Mouse (Mus musculus) heart, embryonic 15.5 days (tissue): ENCODE results near the gene Nrcam. TPM values are rescaled to one million over a fixed set of nuclear protein-coding genes. Genes with fewer than 3 reads are reported as not detected.

Experiments used
- ATAC-seq: fragments of 200-750 bp; cut with Nextera tagmentation; replicated peaks from 2 replicates; pipeline ENCODE4 v1.8.0; 2017; ENCODE audit warnings: low read depth, moderate TSS enrichment; ENCODE audit not compliant: insufficient number of reproducible peaks, insufficient read depth, low FRiP score
- H3K27ac ChIP-seq: fragments of 300-500 bp; sonication (generic); 2 replicates; pipeline ENCODE4 v1.5.1; 2015; ENCODE audit warnings: mild to moderate bottlenecking, inconsistent platforms
- H3K27me3 ChIP-seq: fragments of 300-500 bp; sonication (generic); 2 replicates; pipeline ENCODE4 v1.6.1; 2015; ENCODE audit warnings: inconsistent platforms
- H3K36me3 ChIP-seq: fragments of 300-500 bp; sonication (generic); 2 replicates; pipeline ENCODE4 v1.6.1; 2015; ENCODE audit warnings: mild to moderate bottlenecking, inconsistent platforms
- H3K4me1 ChIP-seq: fragments of 300-500 bp; sonication (generic); replicated peaks from 2 replicates; pipeline ENCODE4 v1.6.1; 2015; ENCODE audit warnings: inconsistent platforms
- H3K4me2 ChIP-seq: fragments of 300-500 bp; sonication (generic); 2 replicates; pipeline ENCODE4 v1.6.1; 2015; ENCODE audit warnings: inconsistent platforms, mild to moderate bottlenecking, moderate library complexity
- H3K4me3 ChIP-seq: fragments of 300-500 bp; sonication (generic); 2 replicates; pipeline ENCODE4 v1.5.1; 2015; ENCODE audit warnings: mild to moderate bottlenecking, inconsistent platforms
- H3K9ac ChIP-seq: fragments of 300-500 bp; sonication (generic); 2 replicates; pipeline ENCODE4 v1.6.1; 2015; ENCODE audit warnings: mild to moderate bottlenecking, inconsistent platforms
- H3K9me3 ChIP-seq: fragments of 300-500 bp; sonication (generic); replicated peaks from 2 replicates; pipeline ENCODE4 v1.6.1; 2016; ENCODE audit warnings: inconsistent platforms
- WGBS: fragments of 180-500 bp; shearing (Covaris S2); methylation state at CpG from one replicate; pipeline ENCODE4 v1.1.7; 2015; ENCODE audit warnings: mixed read lengths; 5-methylcytosine and 5-hydroxymethylcytosine counted together
- polyA plus RNA-seq: library from polyadenylated mRNA; unstranded; fragments of >200 nt; fragmentation: Nextera tagmentation; extraction: Ambion mirVana; gene quantifications from 2 replicates; pipeline ENCODE4 v1.2.1, GENCODE M21; 2015

Gene Nrcam
- polyA plus RNA-seq, 1 experiment from 2014 or later: 0.88 TPM

DNA sequence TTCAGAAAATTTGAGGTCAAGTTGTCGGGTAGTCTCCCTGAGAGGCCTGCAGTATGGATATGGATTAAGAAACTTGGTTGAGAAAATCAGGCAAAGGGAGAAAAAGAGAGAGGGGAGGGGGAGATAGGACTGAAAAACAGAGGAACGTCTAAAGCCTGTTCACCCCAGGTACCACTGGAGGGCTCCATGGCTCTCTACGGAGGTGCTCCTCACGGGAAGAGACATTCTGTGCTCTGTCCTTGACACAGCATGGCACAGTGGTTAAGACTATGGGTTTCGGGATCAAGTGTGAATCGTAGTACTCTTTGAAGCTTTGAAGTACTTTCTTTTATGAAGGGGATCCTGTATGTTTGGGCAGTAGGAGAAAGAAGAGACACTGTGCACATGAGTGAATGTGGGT lies 1.2 kb upstream of the Nrcam start:
- 38% methylated on average over 6 of the region's 6 CpGs for WGBS
- H3K27ac ChIP-seq: no peak overlapping the region
- H3K4me2 ChIP-seq: no peak overlapping the region
- no peaks in the 10 kb centered on the region for H3K36me3 ChIP-seq
- no peaks in the 10 kb centered on the region for H3K9me3 ChIP-seq
- H3K27me3 ChIP-seq: peaks cover 16% of the 10 kb centered on the region; the same call in 1 of the 2 replicates
- H3K4me3 ChIP-seq: no peak overlapping the region
- H3K4me1 ChIP-seq: peaks cover 12% of the 10 kb centered on the region
- no peak for ATAC-seq
- H3K9ac ChIP-seq: no peak overlapping the region

DNA sequence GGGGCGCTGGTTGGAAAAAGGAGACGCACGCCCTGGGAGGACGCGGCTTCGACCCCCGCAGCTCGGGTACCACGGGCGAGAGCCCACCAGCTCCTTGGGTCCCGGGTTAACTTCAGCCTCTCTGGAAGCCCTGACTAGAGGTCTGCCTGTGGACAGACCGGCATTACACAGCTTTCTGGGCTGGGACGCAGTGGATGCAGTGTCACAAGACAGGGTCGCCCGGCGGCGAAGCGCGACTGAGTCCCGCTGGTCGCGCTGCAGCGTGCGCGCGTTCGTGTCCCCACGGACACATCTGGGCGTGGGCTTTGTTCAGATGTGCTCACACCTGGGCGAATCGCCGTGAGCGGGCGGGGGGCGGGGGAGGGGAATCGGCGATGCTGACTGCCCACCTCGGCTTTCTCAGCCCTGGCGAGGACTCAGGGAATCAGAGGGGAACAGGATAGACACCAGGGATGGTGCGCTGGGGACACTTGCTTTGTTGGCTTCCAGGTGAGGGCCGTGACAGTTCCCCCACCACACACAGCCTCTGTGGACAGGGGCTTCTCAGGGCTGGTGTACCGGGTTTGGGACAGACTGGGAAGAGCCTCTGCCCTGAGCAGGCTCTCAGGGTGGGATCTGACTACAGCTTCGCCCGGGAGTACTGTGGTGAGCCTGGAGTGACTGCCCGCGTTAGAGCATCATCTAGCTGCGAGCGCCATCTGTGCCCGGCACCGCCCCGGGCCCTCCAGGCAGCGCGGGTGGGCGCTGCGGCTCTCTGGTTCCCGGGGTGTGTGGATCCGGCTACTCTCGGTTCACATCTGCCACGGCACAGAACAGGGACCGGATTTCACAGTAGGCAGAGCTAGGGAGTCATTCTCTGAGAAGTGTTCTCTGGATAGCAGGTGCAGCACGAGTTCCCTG lies 881 bp downstream of the Nrcam start:
- H3K4me2 ChIP-seq: peak overlapping the region; percentile 94
- H3K9ac ChIP-seq: peak overlapping the region; percentile 47
- peaks cover 16% of the 10 kb centered on the region; the same call in 1 of the 2 replicates for H3K27me3 ChIP-seq
- H3K4me3 ChIP-seq: peak overlapping the region; percentile 58
- H3K9me3 ChIP-seq: no peaks in the 10 kb centered on the region
- peak; percentile 44 for ATAC-seq
- H3K27ac ChIP-seq: no peak overlapping the region
- H3K4me1 ChIP-seq: peaks cover 12% of the 10 kb centered on the region
- H3K36me3 ChIP-seq: no peaks in the 10 kb centered on the region
- WGBS: under 1% methylated on average over 61 of the region's 61 CpGs

DNA sequence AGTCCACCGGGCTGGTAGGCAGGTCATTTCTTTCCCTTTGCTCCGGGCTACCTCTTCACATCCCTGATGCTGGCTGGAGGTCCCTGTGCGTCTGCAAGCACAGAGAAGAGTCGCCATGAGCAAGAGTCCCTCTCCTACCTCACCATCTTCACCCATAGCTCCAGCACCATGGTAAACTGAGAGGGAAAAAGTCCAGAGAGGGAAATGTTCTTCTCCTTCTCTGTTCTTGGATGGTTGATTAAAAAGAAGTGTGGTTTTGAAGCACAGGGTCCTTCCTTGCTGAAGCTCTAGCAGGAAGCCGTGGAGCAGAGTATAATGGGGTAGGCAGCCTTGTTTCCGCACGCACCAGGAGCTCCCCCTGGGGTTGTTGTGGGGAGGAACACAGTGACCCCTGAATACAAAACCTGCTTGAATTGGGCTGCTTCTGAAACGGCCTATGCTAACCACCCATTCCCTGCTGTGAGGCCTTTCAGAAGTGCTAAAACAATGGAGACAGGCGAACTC lies 1.6 kb downstream of the Nrcam start:
- peak overlapping the region; percentile 94 for H3K4me2 ChIP-seq

DNA sequence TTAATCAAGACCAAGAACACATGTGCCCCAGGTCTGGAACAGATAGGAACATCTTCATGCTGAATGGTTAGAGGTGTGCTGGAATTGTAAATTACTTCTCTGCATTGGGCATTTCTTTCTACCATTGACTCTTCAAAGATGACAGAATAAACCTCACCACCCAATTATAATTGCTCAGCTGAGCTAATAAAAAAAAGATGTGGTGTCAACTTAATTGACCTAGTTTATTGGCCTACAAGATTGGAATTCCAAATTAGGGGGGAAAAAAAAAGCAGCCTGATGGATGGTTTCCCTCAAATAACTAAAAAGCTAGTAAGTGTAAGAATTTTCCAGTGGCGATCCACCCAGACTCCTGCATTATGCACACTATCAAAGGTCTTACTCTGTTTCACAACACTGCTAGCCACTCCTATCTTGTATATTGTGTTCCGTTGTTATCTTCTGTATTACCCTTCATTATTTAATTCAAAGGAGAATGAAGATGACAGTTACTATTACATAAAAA lies 8.5 kb downstream of the Nrcam start:
- Histone ChIP-seq H3K27ac (no peak overlapping the region), H3K4me3 (no peak overlapping the region), H3K9ac (no peak overlapping the region), H3K4me1 (no peaks in the 10 kb centered on the region), H3K4me2 (no peak overlapping the region), H3K27me3 (no peaks in the 10 kb centered on the region), H3K9me3 (no peaks in the 10 kb centered on the region), H3K36me3 (no peaks in the 10 kb centered on the region)
- no peak for ATAC-seq
- 84% methylated on average over 2 of the region's 2 CpGs for WGBS

More for the DNA sequence above, 1.6 kb downstream of the Nrcam start:
- H3K4me1 ChIP-seq: peaks cover 12% of the 10 kb centered on the region
- H3K27me3 ChIP-seq: peaks cover 16% of the 10 kb centered on the region; the same call in 1 of the 2 replicates
- no peaks in the 10 kb centered on the region for H3K9me3 ChIP-seq
- no peaks in the 10 kb centered on the region for H3K36me3 ChIP-seq
- no peak overlapping the region for H3K9ac ChIP-seq
- H3K4me3 ChIP-seq: peak overlapping the region; percentile 58
- ATAC-seq: no peak
- WGBS: 5% methylated on average over 9 of the region's 9 CpGs
- no peak overlapping the region for H3K27ac ChIP-seq

DNA sequence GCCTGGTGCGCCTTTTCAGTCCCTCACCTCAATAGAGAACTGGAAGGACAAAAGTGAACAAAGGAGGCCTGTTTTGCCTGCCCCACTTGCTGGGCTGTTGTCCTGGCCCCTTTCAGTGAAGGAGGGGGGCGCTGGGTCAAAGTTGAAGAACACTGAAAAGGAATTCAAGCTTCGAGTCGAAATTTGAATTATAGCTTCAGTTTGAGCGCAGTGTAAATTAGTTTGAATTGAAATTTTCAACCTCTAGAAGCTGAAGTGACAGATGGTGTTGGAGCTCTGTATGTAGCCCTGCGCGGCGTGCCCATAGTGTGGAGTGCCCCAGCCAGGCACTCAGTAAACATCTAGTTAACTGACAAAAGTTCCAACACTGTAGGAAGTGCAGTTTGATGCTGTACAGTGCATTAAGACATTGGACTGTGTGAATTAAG lies 9.5 kb downstream of the Nrcam start:
- Histone ChIP-seq H3K4me2 (no peak overlapping the region), H3K4me3 (no peak overlapping the region), H3K4me1 (no peaks in the 10 kb centered on the region), H3K9me3 (no peaks in the 10 kb centered on the region), H3K27me3 (no peaks in the 10 kb centered on the region), H3K9ac (no peak overlapping the region), H3K27ac (no peak overlapping the region), H3K36me3 (no peaks in the 10 kb centered on the region)
- ATAC-seq: no peak
- WGBS: 59% methylated on average over 8 of the region's 8 CpGs

DNA sequence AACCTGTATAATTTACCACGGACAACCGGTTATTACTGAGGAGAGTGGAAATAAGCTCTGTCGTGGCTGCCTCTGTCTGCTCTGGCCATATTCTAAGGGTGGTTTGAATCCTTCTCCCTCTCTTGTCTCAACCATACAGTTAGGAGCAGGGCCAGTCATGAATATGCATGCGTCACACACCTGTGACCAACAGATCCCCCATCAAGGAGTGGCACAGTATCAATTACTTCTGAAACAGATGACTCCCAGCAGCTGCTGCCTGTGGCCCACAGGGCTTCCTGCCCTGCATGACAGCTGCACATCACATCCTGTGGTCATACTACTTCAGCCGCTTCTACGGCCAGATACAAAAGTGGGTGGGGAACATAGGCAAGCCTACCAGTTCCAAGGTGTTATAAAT lies 15.4 kb downstream of the Nrcam start:
- no peaks in the 10 kb centered on the region for H3K27me3 ChIP-seq
- no peaks in the 10 kb centered on the region for H3K9me3 ChIP-seq
- ATAC-seq: no peak
- H3K4me3 ChIP-seq: no peak overlapping the region
- H3K9ac ChIP-seq: no peak overlapping the region
- WGBS: 68% methylated on average over 6 of the region's 6 CpGs
- no peaks in the 10 kb centered on the region for H3K36me3 ChIP-seq
- no peak overlapping the region for H3K4me2 ChIP-seq
- no peaks in the 10 kb centered on the region for H3K4me1 ChIP-seq
- H3K27ac ChIP-seq: no peak overlapping the region

DNA sequence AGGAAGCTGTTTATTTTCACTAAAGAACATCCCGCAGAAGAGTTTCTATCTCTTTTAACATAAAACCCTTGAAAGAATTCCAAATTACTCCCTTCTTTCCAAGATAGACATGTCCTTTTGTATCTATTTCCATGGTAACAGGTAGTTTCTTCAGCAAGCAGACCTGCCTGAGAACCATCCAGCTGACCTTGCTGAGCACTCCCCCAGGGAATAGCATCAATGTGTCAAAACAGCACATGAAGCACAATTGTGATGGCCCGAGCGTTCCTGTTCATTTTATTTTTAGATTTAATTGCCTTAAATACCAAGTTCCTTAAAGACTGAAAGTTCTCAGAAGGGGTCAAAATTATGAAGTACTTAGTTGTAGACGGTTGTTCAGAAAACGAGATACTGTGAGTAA lies 16.6 kb downstream of the Nrcam start:
- no peaks in the 10 kb centered on the region for H3K27me3 ChIP-seq
- no peaks in the 10 kb centered on the region for H3K36me3 ChIP-seq
- no peak overlapping the region for H3K4me2 ChIP-seq
- H3K4me3 ChIP-seq: no peak overlapping the region
- no peak overlapping the region for H3K9ac ChIP-seq
- no peaks in the 10 kb centered on the region for H3K9me3 ChIP-seq
- ATAC-seq: no peak
- WGBS: 63% methylated on average over 5 of the region's 5 CpGs
- H3K4me1 ChIP-seq: no peaks in the 10 kb centered on the region
- no peak overlapping the region for H3K27ac ChIP-seq

DNA sequence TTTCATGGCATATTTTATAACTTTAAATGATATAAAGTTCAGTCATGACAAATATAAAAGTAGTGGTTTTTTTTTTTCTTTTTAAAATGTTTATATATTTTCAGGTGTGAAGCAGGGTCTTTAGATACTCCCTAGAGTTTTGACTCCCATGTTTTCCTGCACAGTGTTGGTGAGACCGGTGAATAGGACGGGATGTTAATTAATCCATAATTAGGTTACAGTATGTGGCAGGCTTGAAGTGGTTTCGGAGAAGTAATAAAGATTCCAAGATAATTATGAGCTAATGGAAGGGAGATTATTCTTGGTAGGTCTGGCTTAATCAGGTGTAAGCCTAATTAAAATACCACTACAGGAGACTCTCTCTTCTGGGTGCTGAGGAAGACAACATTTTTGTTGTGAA lies 17.5 kb downstream of the Nrcam start:
- H3K4me1 ChIP-seq: no peaks in the 10 kb centered on the region
- H3K4me3 ChIP-seq: no peak overlapping the region
- H3K27me3 ChIP-seq: no peaks in the 10 kb centered on the region
- H3K9me3 ChIP-seq: no peaks in the 10 kb centered on the region
- no peak for ATAC-seq
- no peak overlapping the region for H3K27ac ChIP-seq
- no peak overlapping the region for H3K4me2 ChIP-seq
- no peak overlapping the region for H3K9ac ChIP-seq
- 80% methylated on average over 3 of the region's 3 CpGs for WGBS
- no peaks in the 10 kb centered on the region for H3K36me3 ChIP-seq

DNA sequence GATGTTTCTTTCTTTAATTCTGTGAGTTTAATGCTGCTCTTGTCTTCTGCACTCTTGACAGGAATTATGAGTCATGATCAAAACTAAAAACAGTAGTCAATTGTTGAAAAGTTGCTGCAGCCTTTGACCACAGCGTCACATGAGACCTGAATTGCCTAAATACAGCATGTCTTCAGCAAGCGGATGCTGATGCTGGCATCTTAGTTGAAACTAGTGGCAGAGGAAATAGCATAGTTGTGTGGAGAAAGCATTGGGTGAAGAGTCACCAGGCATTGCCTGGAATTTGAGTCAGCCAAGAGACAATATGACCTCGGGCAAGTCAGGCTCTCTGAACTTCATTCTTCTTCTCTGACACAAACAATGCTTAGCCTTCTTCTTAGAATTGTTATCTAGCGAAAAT lies 26.4 kb downstream of the Nrcam start:
- no peak overlapping the region for H3K9ac ChIP-seq
- no peak for ATAC-seq
- 75% methylated on average over 4 of the region's 4 CpGs for WGBS

DNA sequence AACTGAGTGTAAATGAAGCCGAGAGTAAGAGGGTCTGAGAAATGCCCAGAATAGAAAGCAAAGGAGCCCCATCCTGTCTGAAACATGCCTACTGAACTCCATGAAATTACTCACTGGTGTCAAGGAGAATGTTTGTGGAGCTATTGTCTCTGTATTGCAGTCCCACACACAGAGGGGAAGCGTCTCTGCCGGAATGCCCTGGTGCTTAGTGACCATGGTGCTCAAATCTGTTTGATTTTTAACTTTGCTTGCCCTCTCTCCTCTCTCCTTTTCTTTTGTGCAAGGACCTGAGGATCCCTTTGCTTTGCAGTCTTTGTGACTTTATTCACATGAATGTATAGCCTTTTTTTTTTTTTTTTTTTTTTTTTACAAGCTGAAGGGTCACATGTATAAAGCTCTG lies 28.8 kb downstream of the Nrcam start:
- no peak overlapping the region for H3K9ac ChIP-seq
- H3K4me2 ChIP-seq: no peak overlapping the region
- H3K9me3 ChIP-seq: no peaks in the 10 kb centered on the region
- no peaks in the 10 kb centered on the region for H3K36me3 ChIP-seq
- H3K4me1 ChIP-seq: no peaks in the 10 kb centered on the region
- no peak for ATAC-seq
- H3K27me3 ChIP-seq: no peaks in the 10 kb centered on the region
- H3K4me3 ChIP-seq: no peak overlapping the region
- H3K27ac ChIP-seq: no peak overlapping the region
- WGBS: 54% methylated on average over 3 of the region's 3 CpGs

More for the DNA sequence above, 26.4 kb downstream of the Nrcam start:
- Histone ChIP-seq H3K27ac (no peak overlapping the region), H3K9me3 (no peaks in the 10 kb centered on the region), H3K36me3 (no peaks in the 10 kb centered on the region), H3K4me3 (no peak overlapping the region), H3K4me2 (no peak overlapping the region), H3K27me3 (no peaks in the 10 kb centered on the region), H3K4me1 (no peaks in the 10 kb centered on the region)

DNA sequence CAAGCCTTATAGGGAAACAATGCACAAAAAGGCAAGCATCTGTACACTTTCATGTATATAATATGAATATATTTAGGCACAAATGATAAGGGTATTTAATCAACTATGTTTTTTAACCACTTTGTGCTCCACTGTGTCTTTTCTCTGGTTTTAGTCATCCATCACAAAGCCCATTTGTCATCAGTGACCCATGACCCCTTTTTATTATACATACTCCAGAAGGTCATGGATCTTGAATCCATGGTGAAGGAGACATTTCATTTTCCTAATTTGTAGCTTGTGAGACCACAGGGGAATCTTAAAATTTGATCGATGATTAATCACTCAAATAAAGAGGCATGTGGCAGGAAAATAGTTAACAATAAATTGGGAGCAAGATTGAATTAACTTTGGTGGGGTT lies 29.2 kb downstream of the Nrcam start:
- ATAC-seq: no peak
- H3K36me3 ChIP-seq: no peaks in the 10 kb centered on the region
- WGBS: 85% methylated on average over 1 of the region's 1 CpGs
- H3K9ac ChIP-seq: no peak overlapping the region
- H3K27me3 ChIP-seq: no peaks in the 10 kb centered on the region
- no peak overlapping the region for H3K4me3 ChIP-seq
- no peak overlapping the region for H3K4me2 ChIP-seq
- no peaks in the 10 kb centered on the region for H3K4me1 ChIP-seq
- H3K27ac ChIP-seq: no peak overlapping the region
- no peaks in the 10 kb centered on the region for H3K9me3 ChIP-seq
